Mouse (Mus musculus) cerebellum, adult 11 months (tissue): ENCODE measurements at regions not wholly inside any gene's neighbourhood (a gene's known extent, or its start where the extent isn't known, plus 50 kb on each side); places are given as distances from the start of the nearest gene placed in this dataset.

ENCODE experiments used
- DNase-seq: peaks from one replicate; pipeline ENCODE4 v3.0.0; 2022

- no peak for DNase-seq
These were observed 322.8 kb upstream of the Spred2 start for GRCm38 (mm10) chr11:19601216-19601938.

- no peak for DNase-seq
These were observed 321.7 kb upstream of the Spred2 start for GRCm38 (mm10) chr11:19602496-19602895.

- no peak for DNase-seq
These were observed 318.6 kb upstream of the Spred2 start for GRCm38 (mm10) chr11:19605602-19606001.

GRCm38 (mm10) chr11:19606943-19607342 is 317.2 kb upstream of the Spred2 start:
- no peak for DNase-seq

GRCm38 (mm10) chr11:19607941-19608340 is 316.2 kb upstream of the Spred2 start:
- DNase-seq, result no peak

- no peak for DNase-seq
These were observed 315.7 kb upstream of the Spred2 start for GRCm38 (mm10) chr11:19608523-19608922.

- no peak for DNase-seq
These were observed 313.6 kb upstream of the Spred2 start for GRCm38 (mm10) chr11:19610559-19610958.

- no peak for DNase-seq
These were observed 313.0 kb upstream of the Spred2 start for GRCm38 (mm10) chr11:19611217-19611616.

- DNase-seq, result no peak
These were observed 307.7 kb upstream of the Spred2 start for GRCm38 (mm10) chr11:19616520-19616919.

GRCm38 (mm10) chr11:19619494-19619893 is 304.7 kb upstream of the Spred2 start:
- DNase-seq, result no peak

- DNase-seq, result no peak
These were observed 293.0 kb upstream of the Spred2 start for GRCm38 (mm10) chr11:19631055-19631695.

- DNase-seq, result no peak
These were observed 291.7 kb upstream of the Spred2 start for GRCm38 (mm10) chr11:19632477-19632876.

- no peak for DNase-seq
These were observed 290.6 kb upstream of the Spred2 start for GRCm38 (mm10) chr11:19633621-19634020.

GRCm38 (mm10) chr11:19641153-19641552 is 283.0 kb upstream of the Spred2 start:
- DNase-seq, result no peak

GRCm38 (mm10) chr11:19644116-19644795 is 279.9 kb upstream of the Spred2 start:
- no peak for DNase-seq

- no peak for DNase-seq
These were observed 279.1 kb upstream of the Spred2 start for GRCm38 (mm10) chr11:19645106-19645505.

GRCm38 (mm10) chr11:19651522-19651921 is 272.7 kb upstream of the Spred2 start:
- no peak for DNase-seq

- DNase-seq, result no peak
These were observed 272.2 kb upstream of the Spred2 start for GRCm38 (mm10) chr11:19651929-19652328.

- DNase-seq, result no peak
These were observed 264.7 kb upstream of the Spred2 start for GRCm38 (mm10) chr11:19659511-19659910.

- DNase-seq, result no peak
These were observed 257.4 kb upstream of the Spred2 start for GRCm38 (mm10) chr11:19666732-19667131.

GRCm38 (mm10) chr11:19670853-19671530 is 253.2 kb upstream of the Spred2 start:
- no peak for DNase-seq

GRCm38 (mm10) chr11:19673012-19673411 is 251.2 kb upstream of the Spred2 start:
- DNase-seq, result no peak

GRCm38 (mm10) chr11:19676514-19676913 is 247.7 kb upstream of the Spred2 start:
- DNase-seq, result no peak
